Mouse (Mus musculus) heart, postnatal 0 days (tissue): Measurements from ENCODE around the gene Btbd17. TPM values are rescaled to one million over a fixed set of nuclear protein-coding genes. Genes with fewer than 3 reads are reported as not detected.

Experiments used
- ATAC-seq: fragments of 200-750 bp; cut with Nextera tagmentation; 2 replicates; pipeline ENCODE4 v1.8.0; 2017; ENCODE audit warnings: low read depth, moderate number of reproducible peaks, moderate library complexity; ENCODE audit not compliant: insufficient read depth
- DNase-seq: peaks from one replicate; pipeline ENCODE4 v3.0.0-alpha.2; 2016; ENCODE audit warnings: low spot score
- H3K27ac ChIP-seq: fragments of 300-500 bp; sonication (generic); 2 replicates; pipeline ENCODE4 v1.5.1; 2014; ENCODE audit warnings: low read depth, mild to moderate bottlenecking
- H3K27me3 ChIP-seq: fragments of 300-500 bp; sonication (generic); 2 replicates; pipeline ENCODE4 v1.6.1; 2014; ENCODE audit warnings: low read length, mixed read lengths; ENCODE audit not compliant: control insufficient read depth, insufficient read depth
- H3K36me3 ChIP-seq: fragments of 300-500 bp; sonication (generic); replicated peaks from 2 replicates; pipeline ENCODE4 v1.6.1; 2014; ENCODE audit warnings: low read length, mixed read lengths; ENCODE audit not compliant: control insufficient read depth, insufficient read depth
- H3K4me1 ChIP-seq: fragments of 300-500 bp; sonication (generic); 2 replicates; pipeline ENCODE4 v1.6.1; 2014; ENCODE audit warnings: antibody characterized with exemption; ENCODE audit not compliant: control insufficient read depth, insufficient read depth
- H3K4me2 ChIP-seq: fragments of 300-500 bp; sonication (generic); 2 replicates; pipeline ENCODE4 v1.6.1; 2014; ENCODE audit warnings: low read depth, mild to moderate bottlenecking, low read length, moderate library complexity
- H3K4me3 ChIP-seq: fragments of 300-500 bp; sonication (generic); 2 replicates; pipeline ENCODE4 v1.5.1; 2014; ENCODE audit warnings: low read depth, low read length
- H3K9ac ChIP-seq: fragments of 300-500 bp; sonication (generic); replicated peaks from 2 replicates; pipeline ENCODE4 v1.6.1; 2014; ENCODE audit warnings: low read depth, low read length, mixed read lengths
- H3K9me3 ChIP-seq: fragments of 300-500 bp; sonication (generic); replicated peaks from 2 replicates; pipeline ENCODE4 v1.6.1; 2016; ENCODE audit warnings: low read length; ENCODE audit not compliant: control insufficient read depth
- CTCF ChIP-seq: IDR thresholded peaks from 2 replicates; pipeline ENCODE4 v1.5.1; 2016; ENCODE audit warnings: antibody characterized with exemption, control low read depth, low read depth
- EP300 ChIP-seq: IDR thresholded peaks from 2 replicates; pipeline ENCODE4 v1.6.1; 2016; ENCODE audit warnings: antibody characterized with exemption, low read depth
- WGBS: fragments of 180-500 bp; shearing (Covaris S2); extraction: QIAGEN DNeasy Blood & Tissue Kit; methylation state at CpG from one replicate; pipeline ENCODE4 v1.1.7; 2014; 5-methylcytosine and 5-hydroxymethylcytosine counted together
- polyA plus RNA-seq: library from polyadenylated mRNA; unstranded; fragments of >200 nt; fragmentation: Nextera tagmentation; extraction: Ambion mirVana; gene quantifications from 2 replicates; pipeline ENCODE4 v1.2.1, GENCODE M21; 2015
- total RNA-seq: library from RNA; depleted of rRNA; stranded (reverse); fragments of >200 nt; gene quantifications from 2 replicates; pipeline ENCODE4 v1.2.3, GENCODE M21; 2014; ENCODE audit warnings: low replicate concordance

Btbd17 gene
- total and polyA plus RNA-seq, 2 experiments from 2014 or later: 0.18 TPM; not detected in 1

DNA sequence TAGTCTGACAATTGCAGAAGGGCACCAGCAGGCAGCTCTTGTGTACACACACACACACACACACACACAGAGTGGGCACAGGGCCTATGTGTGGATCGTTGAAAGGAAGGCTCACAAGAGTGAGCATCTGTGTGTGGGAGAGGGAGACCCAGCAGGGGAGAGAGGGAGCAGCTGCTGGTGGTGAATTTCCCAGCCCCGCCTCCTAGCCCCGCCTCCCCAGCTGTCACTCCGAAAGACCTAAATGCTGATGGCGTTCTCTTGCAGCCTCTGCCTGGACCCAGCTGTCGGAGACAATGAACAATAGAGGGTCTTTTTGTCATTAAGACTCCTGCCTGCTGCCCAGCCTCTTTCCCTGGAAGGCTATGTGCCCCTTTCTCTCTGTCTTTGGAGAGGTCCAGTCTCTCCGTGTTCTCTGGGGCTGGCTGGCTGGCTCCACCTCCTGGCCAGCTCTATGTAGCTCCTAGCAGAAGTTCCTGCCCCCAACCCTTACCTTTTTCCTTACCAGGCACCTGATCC lies 456 bp downstream of the Btbd17 start:
- Histone ChIP-seq H3K4me1 (0 out of 2 replicates have a peak, but pooled peaks cover 10% of the 10 kb centered on the region), H3K4me3 (peak overlapping the region; percentile 37), H3K27me3 (peaks cover 53% of the 10 kb centered on the region), H3K9me3 (no peaks in the 10 kb centered on the region), H3K4me2 (peak overlapping the region; percentile 63), H3K9ac (no peak overlapping the region), H3K36me3 (no peaks in the 10 kb centered on the region), H3K27ac (no peak overlapping the region)
- DNase-seq (no peak), ATAC-seq (peak; percentile 59)
- peak; percentile 38 for TF ChIP-seq CTCF
- TF ChIP-seq EP300: no peak
- WGBS: under 1% methylated on average over 7 of the region's 7 CpGs

DNA sequence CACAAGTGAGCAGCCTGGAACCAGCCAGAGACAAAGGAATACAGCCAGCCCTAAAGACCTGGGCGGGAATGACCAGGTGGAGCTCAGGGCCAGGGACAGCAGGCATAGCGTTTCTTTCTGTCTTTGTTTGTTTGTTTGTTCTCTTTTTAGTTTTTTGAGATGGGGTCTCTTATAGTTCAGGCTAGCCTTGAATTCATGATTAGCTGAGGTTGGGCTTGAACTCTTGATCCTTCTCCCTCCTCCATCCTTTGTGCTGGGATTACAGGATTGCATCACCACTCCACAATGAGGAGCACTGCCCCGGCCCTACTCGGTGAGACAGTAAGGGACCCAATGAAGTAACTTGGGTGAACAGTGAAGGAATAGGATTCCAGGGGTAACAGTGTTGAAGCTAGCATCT lies 1.1 kb downstream of the Btbd17 start:
- ATAC-seq (no peak), DNase-seq (no peak)
- Histone ChIP-seq H3K27ac (no peak overlapping the region), H3K27me3 (peaks cover 59% of the 10 kb centered on the region), H3K4me2 (no peak overlapping the region), H3K9me3 (no peaks in the 10 kb centered on the region), H3K4me3 (no peak overlapping the region), H3K36me3 (no peaks in the 10 kb centered on the region), H3K4me1 (0 out of 2 replicates have a peak, but pooled peaks cover 10% of the 10 kb centered on the region), H3K9ac (no peak overlapping the region)
- TF ChIP-seq EP300: no peak
- no peak for TF ChIP-seq CTCF
- 49% methylated on average over 4 of the region's 4 CpGs for WGBS

DNA sequence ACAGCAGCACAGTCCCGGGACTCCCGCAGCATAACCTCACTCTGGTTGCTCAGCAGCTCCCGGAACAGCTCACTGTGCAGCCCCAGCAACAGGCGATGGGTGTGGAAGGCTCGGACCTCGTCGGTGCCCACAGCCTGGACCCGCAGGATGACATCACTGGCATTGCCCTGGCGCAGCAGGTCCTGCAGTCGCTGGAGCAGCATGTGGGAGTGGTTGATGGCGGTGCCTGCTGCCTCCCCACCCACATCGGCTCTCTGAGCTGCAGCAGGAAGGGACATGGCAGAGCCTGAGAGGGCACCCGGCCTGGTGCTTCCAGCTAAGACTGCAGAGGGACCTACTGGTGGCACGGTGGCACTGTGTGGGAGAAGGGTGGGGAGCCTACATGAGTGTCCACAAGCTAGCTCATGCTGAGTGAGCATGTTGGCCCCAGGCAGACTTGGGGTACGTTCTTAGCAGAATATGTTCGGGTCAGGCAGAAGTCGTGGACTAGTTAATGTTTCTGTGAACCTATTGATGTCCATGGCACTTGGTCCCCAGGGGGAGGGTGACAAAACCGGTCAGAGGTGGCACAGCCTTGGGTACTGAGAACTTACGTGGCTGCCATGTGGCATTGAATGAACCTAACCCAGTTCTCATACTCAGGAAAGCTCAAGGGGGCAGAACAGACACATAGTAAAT lies 1.7 kb downstream of the Btbd17 start:
- WGBS: 64% methylated on average over 19 of the region's 19 CpGs
- Histone ChIP-seq H3K27me3 (peaks cover 66% of the 10 kb centered on the region), H3K9me3 (no peaks in the 10 kb centered on the region), H3K27ac (no peak overlapping the region), H3K4me1 (0 out of 2 replicates have a peak, but pooled peaks cover 13% of the 10 kb centered on the region), H3K36me3 (no peaks in the 10 kb centered on the region), H3K4me2 (no peak overlapping the region), H3K9ac (no peak overlapping the region), H3K4me3 (no peak overlapping the region)
- ATAC-seq (no peak), DNase-seq (no peak)
- TF ChIP-seq CTCF (no peak), EP300 (no peak)

- Histone ChIP-seq H3K27ac (no peak overlapping the region), H3K9ac (no peak overlapping the region), H3K36me3 (no peaks in the 10 kb centered on the region), H3K4me2 (no peak overlapping the region), H3K9me3 (no peaks in the 10 kb centered on the region), H3K4me1 (0 out of 2 replicates have a peak, but pooled peaks cover 13% of the 10 kb centered on the region), H3K27me3 (peaks cover 76% of the 10 kb centered on the region), H3K4me3 (no peak overlapping the region)
- no peak for ATAC-seq
- no peak for TF ChIP-seq EP300
- no peak for TF ChIP-seq CTCF
- no peak for DNase-seq
- WGBS: 49% methylated on average over 5 of the region's 5 CpGs
Observed at GRCm38 (mm10) chr11:114792931-114793494, 2.7 kb downstream of the Btbd17 start.

- no peak for DNase-seq
- no peak for ATAC-seq
- Histone ChIP-seq H3K36me3 (no peaks in the 10 kb centered on the region), H3K4me1 (0 out of 2 replicates have a peak, but pooled peaks cover 13% of the 10 kb centered on the region), H3K4me3 (peak overlapping the region; percentile 45), H3K4me2 (peak overlapping the region; percentile 60), H3K27me3 (peaks cover 83% of the 10 kb centered on the region), H3K9ac (no peak overlapping the region), H3K27ac (no peak overlapping the region), H3K9me3 (no peaks in the 10 kb centered on the region)
- TF ChIP-seq CTCF (no peak), EP300 (no peak)
- 2% methylated on average over 59 of the region's 59 CpGs for WGBS
Observed at GRCm38 (mm10) chr11:114791891-114792411, 3.8 kb downstream of the Btbd17 start.
